16 mouse cellular contexts compared by ENCODE assay signal in the genomic region with DNA sequence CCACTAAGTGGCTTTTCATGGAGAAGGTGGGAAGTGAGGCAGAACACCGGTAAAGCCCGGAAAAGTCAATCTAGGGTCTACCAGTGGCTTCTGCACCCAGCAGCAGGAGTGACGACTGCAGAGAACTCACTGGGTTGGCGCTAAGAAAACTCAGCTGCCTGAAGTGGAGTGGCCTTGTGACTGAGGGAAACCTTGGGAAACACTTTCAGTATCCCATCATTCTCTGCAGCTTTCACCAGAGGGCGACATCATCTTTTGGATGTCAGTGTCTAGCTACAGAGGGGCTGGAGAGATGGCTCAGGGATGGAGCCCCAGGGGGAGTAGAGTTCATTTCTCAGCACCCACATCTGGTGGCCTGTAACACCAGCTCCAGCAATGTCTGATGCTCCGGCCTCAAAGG. TPM values are rescaled to one million over a fixed set of nuclear protein-coding genes. Genes with fewer than 3 reads are reported as not detected.
A peak's percentile ranks its signal among the peaks of the same experiment; 100 is the strongest.
DNase-seq lines count a peak whose midpoint lies in the region; ATAC-seq and TF ChIP-seq lines count a peak whose summit lies in the region.
"Had no signal": no experiment of that assay in that cellular context is flagged by ENCODE, and none has a peak within 500 bp of the region (broad histone marks: within the 10 kb centered on the region; RNA-seq: fewer than 3 reads in every experiment).

No protein-coding gene starts in this region.

- H3K4me1 ChIP-seq in neural tube, embryonic 15.5 days, result no peaks in the 10 kb centered on the region

- no peak overlapping the region for H3K4me2 ChIP-seq in neural tube, embryonic 15.5 days
- H3K4me2 ChIP-seq: liver, embryonic 11.5 days; stomach, embryonic 15.5 days had no signal

- no peak overlapping the region for H3K4me3 ChIP-seq in layer of hippocampus, adult 2 months
- no peak overlapping the region for H3K4me3 ChIP-seq in neural tube, embryonic 15.5 days (replicated peaks)
- H3K4me3 ChIP-seq: stomach, embryonic 15.5 days had no signal

- no peaks in the 10 kb centered on the region for H3K9me3 ChIP-seq in neural tube, embryonic 15.5 days (replicated peaks)
- H3K9me3 ChIP-seq: stomach, embryonic 15.5 days had no signal

- WGBS in neural tube, embryonic 15.5 days, result 43% methylated on average over 6 of the region's 6 CpGs

- ATAC-seq in frontal cortex, adult (ENCODE audit: low TSS enrichment), result 0 out of 2 replicates have a peak, but pooled peaks have one; percentile 24
- no peak for ATAC-seq in neural tube, embryonic 15.5 days (ENCODE audit: low FRiP score)
- ATAC-seq: inflammation-experienced regulatory T-cells, adult 6 months had no signal

- no peak overlapping the region for H3K9ac ChIP-seq in neural tube, embryonic 15.5 days (replicated peaks)
- H3K9ac ChIP-seq: stomach, embryonic 15.5 days had no signal

- no peaks in the 10 kb centered on the region for H3K36me3 ChIP-seq in neural tube, embryonic 15.5 days
- H3K36me3 ChIP-seq: stomach, embryonic 15.5 days had no signal

- no peak for DNase-seq in frontal cortex, postnatal 36 days (ENCODE audit: low spot score in 2 of 2)
- DNase-seq in layer of hippocampus, adult 2 months (ENCODE audit: low spot score in 2 of 2), result no peak
- no peak for DNase-seq in layer of hippocampus, adult 18-20 months (ENCODE audit: low spot score in 2 of 2)
- peak; percentile 61 for DNase-seq in ES-CJ7 (ENCODE audit: low read depth, low spot score)
- DNase-seq in brain, embryonic 14.5 days (ENCODE audit: low read depth), result peak; percentile 35
- DNase-seq in natural killer cell, adult 2 months (ENCODE audit: low spot score in 2 of 2), result no peak
- DNase-seq: cerebellum, adult 8-10 months; thymus, postnatal 4 days had no signal

- TF ChIP-seq POLR2A in brain, embryonic 14.5 days (IDR thresholded peaks at IDR 0.05; ENCODE audit: borderline replicate concordance, extremely low read depth, insufficient read depth, insufficient read length, poor library complexity, severe bottlenecking), result no peak

- H3K27me3 ChIP-seq in neural tube, embryonic 15.5 days (replicated peaks), result no peaks in the 10 kb centered on the region
- H3K27me3 ChIP-seq: stomach, embryonic 15.5 days had no signal

- peak overlapping the region; percentile 49 for H3K27ac ChIP-seq in layer of hippocampus, adult 2 months
- no peak overlapping the region for H3K27ac ChIP-seq in neural tube, embryonic 15.5 days (replicated peaks)
- H3K27ac ChIP-seq: stomach, embryonic 15.5 days had no signal

- peak; percentile 64 for TF ChIP-seq CTCF in layer of hippocampus, adult 2 months (conservative IDR thresholded peaks at IDR 0.05)
- peak; percentile 23; the same call in 1 of the 2 replicates for TF ChIP-seq CTCF in brain, embryonic 14.5 days (IDR thresholded peaks at IDR 0.05; ENCODE audit: borderline replicate concordance, extremely low read depth, insufficient read depth, insufficient read length)

RNA-seq across cellular contexts. Expression of a gene that starts 1.4 kb away (rescaled TPM):
- under 1 TPM; 0.29 to 0.44 TPM for total RNA-seq in layer of hippocampus, adult 2 months (2021)
- under 1 TPM; 0.28 to 0.37 TPM for total RNA-seq in layer of hippocampus, adult 18-20 months (2021)
- 0.33 and 0.42 TPM in 2 replicates for polyA plus RNA-seq in brain, embryonic 14.5 days (2012; rRNA removed)
- 0.49 and 0.55 TPM in 2 replicates for polyA plus RNA-seq in neural tube, embryonic 15.5 days (2015; fragmentation: Nextera tagmentation; extraction: Ambion mirVana)
- total RNA-seq: left cerebral cortex, postnatal 10 days; monocyte, adult 5-6 weeks had no signal
- polyA plus RNA-seq: embryonic facial prominence, embryonic 11.5 days had no signal

RNA-seq across cellular contexts. Expression of a gene that starts 15.0 kb away (rescaled TPM):
- total RNA-seq in layer of hippocampus, adult 2 months (2021), result 10 to 100 TPM; 31.1 to 33.9 TPM
- total RNA-seq in layer of hippocampus, adult 18-20 months (2021), result 10 to 100 TPM; 30.2 to 31.3 TPM
- 13.0 and 13.6 TPM in 2 replicates for polyA plus RNA-seq in brain, embryonic 14.5 days (2012; rRNA removed)
- 18.8 and 19.5 TPM in 2 replicates for polyA plus RNA-seq in neural tube, embryonic 15.5 days (2015; fragmentation: Nextera tagmentation; extraction: Ambion mirVana)

Comparison
In these comparisons a context has a peak if more than half of its experiments do, and no peak if none do; other contexts are left out.
1. DNase-seq: peak in ES-CJ7 (single experiment) and brain, embryonic 14.5 days (single experiment); none in frontal cortex, postnatal 36 days (0 of 2), layer of hippocampus, adult 2 months (0 of 2), layer of hippocampus, adult 18-20 months (0 of 2) and natural killer cell, adult 2 months (0 of 2).